Mouse (Mus musculus) right cerebral cortex, adult 18-20 months (tissue): Measurements from ENCODE around the gene Kif1b.
A peak's percentile ranks its signal among the peaks of the same experiment; 100 is the strongest.

Experiments used
- DNase-seq: peaks from one replicate; pipeline ENCODE4 v3.0.0; 2022; ENCODE audit warnings: mixed read lengths

Kif1b gene

DNA sequence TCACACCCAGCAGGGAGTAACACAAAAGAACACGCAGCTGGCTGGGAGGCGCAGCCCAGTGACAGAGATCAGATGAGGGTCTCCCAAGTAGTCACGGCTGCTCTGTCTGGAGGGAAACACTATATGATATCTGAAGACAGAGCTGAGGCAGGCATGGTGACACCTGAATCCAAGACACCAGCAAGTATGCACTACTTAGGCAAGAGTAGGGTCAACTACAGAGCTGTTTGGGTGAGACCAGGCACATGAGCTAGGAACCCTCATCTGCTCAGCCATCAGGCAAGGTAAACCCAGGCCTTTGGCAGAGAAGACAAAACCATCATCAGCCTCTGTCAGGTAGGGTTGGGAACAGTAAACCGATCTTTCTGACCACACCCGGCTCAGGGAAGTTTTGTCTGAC lies 174.1 kb downstream of the Kif1b start:
- DNase-seq, result no peak

DNA sequence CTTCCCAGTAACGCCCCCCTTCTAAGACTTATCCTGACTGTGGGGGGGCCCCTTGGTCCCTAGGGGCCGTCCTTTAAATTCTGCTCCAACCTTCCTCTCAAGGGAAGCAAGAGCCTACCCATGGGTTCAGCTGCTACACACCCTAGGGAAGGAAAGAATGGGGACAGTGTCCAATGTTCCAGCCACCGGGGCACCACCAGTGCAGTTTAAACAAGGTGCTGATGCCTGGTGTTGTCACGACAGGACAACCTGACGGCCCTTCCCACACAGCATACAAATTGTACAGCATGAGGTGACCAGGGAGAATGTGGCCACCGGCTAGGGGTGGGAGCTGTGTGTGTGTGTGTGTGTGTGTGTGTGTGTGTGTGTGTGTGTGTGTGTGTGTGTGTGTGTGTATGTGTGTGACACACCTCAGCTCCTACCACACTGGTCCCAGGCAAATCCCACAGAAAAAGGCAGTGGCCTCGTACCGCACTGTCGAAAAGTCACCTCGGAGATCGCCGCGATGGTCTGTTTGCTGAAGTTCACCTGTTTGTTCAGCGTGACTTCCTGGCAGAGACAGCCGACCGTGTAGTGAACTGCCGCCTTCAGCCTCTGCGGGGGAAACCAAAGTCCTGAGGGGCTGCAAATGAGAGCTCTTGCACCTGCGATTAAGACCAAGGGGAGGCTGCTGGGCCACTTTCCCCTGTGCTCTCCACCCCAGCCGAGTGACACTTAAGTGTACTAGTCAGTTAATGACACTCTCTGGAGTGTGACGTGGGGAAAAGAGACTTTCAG lies 175.5 kb downstream of the Kif1b start:
- DNase-seq, result no peak

DNA sequence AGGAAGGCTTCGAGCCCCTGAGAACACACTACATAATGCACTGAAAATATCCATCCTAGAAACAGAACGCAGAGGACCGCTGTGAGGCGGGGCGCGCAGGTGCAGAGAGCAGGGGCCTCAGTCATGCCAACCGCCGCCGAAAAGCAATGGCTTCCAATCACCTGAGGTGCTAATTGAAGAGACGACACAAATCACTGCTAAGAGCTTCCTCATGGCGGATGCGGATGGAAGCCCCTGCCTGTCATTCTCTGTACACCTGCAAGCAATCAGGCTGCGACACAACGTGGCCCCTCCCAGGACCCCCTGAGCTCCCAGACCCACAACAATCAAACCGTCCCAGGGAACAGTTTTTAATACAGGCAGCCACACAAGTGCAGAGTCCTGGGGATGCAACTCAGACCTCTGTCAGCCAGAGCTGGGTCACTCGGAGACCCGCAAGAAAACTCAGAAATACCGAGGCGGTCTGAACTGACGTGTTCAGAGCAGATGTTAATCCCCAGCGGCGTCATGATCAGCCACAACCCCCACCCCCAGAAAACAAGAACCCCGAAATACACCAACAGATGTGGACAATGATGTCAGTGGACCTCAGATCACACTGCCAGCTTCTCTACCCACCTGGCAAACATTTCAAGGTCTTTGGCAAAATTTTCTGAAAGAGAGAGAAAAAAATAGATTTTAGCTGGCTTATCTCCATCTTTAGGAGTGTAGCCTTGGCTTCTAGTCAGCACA lies 176.3 kb downstream of the Kif1b start:
- DNase-seq, result no peak

DNA sequence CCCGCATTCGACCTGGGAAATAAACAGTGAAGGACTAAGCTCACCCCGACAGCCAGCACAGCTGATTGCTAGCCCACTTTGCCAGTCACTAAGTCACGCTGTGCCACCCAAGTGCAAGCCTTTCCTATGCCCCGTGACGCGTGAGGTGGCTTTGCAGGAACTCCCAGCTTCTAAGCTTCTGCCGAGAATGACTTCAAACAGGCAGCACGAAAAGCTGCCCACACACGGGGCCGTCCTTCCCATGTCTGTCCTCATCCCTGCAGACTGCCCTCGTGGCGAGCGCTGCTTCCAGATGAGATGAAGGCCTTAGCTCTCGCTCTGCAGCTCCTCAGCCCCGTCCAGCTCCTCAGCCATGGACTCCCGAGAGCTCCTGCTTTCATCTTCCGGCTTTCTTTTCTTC lies 179.0 kb downstream of the Kif1b start:
- peak; percentile 21 for DNase-seq

DNA sequence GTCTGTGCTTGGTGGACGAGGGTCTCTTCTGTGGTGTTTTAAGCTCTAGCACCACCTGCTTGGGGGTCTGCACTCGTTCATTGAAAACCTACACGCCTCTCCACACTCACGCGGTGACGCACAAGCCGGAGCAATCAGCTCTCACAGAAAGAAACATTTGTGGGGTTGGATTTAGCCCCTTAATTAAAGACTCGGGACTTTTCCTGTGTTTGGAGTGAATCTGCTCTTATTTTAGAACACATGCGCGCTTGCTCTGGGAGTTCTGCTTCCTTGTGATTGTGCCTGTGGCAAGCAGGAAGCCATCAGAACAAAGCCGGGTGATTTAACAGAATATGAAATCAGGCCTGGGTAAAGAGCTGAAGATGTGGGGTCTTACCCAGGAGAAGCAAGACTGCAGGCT lies 180.8 kb downstream of the Kif1b start, which contains the start of gene Cort:
TSS of gene Cort (minus strand) at position 101 of the 400 bp plus-strand sequence.
- DNase-seq, result no peak
